Mouse (Mus musculus) common myeloid progenitor, adult 5-6 weeks (primary cell): ENCODE data around the gene Tapbpl. TPM values are rescaled to one million over a fixed set of nuclear protein-coding genes. Genes with fewer than 3 reads are reported as not detected.
"Not testable (repeated sequence)": the region's sequence is repeated elsewhere in the genome, so short reads cannot be mapped to it uniquely, and the experiment has no call there.

Experiments
- ATAC-seq: replicated peaks from 2 replicates; pipeline ENCODE4 v1.8.0; 2016; ENCODE audit warnings: low read depth, mild to moderate bottlenecking, moderate TSS enrichment, inconsistent platforms; ENCODE audit not compliant: poor library complexity, severe bottlenecking
- total RNA-seq: library from RNA; stranded (forward); fragments of 200-1000, 187-1606 nt; gene quantifications from 2 replicates; pipeline ENCODE4 v1.2.3, GENCODE M21; 2017

The Tapbpl gene
- 18.8 and 20.2 TPM in 2 replicates for total RNA-seq

- ATAC-seq = peak; percentile 69
Measured at GRCm38 (mm10) chr6:125231117-125232044, at the start of gene Tapbpl. Gene Tapbpl (minus strand): TSS chr6:125231860.

DNA sequence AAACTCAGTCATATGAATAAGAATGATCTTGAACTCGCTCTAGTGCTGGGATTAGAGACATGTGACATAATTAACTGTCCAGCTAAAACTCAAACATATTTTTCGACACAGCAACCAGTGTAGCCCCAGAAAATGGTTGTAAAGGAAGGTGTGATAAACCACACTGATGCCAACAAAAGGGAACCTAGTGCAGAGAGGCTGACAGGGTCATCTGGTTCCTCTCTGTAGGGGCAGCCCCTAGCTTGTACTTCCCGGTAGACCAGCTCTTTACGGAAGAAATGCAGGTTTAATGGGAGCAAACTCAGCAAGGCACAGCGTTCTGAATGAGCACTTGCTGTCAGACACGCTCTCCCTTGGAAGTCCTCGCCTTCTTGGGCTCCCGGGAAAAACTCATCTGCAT lies 48.1 kb upstream of the Tapbpl start:
- peak; percentile 56 for ATAC-seq

DNA sequence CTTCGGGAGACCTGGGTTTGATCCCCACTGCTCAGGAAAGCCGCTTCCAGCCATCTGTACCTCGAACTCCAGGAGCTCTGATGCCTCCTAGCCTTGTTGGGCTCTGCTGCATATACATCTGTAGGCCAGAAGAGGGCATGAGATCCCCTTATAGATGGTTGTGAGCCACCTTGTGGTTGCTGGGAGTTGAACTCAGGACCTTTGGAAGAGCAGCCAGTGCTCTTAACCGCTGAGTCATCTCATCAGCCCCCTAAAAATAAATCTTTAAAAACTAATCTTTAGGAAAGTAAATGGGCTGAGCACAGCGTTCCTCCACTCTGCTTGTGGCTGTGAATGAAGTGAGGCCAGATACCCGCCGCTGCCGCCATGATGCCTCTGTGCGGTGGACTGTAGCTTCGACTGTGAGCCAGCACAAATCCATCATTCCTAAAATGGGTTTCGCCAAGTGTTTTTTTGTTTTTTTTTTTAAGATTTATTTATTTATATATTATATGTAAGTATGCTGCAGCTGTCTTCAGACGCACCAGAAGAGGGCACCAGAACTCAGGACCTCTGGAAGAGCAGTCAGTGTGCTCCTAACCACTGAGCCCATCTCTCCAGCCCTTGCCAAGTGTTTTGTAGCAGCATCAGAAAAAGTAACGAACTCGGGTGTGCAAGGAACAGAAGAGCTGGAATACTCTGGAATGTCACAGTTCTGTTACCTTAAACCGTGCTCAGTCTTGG lies 43.3 kb upstream of the Tapbpl start:
- ATAC-seq = no peak

GRCm38 (mm10) chr6:125272228-125272785 lies 40.6 kb upstream of the Tapbpl start:
- ATAC-seq = no peak

- peak; percentile 96 for ATAC-seq
Measured at GRCm38 (mm10) chr6:125271455-125272227, 40.0 kb upstream of the Tapbpl start.

- ATAC-seq = no peak
Measured at GRCm38 (mm10) chr6:125268799-125269198, 37.1 kb upstream of the Tapbpl start.

GRCm38 (mm10) chr6:125267469-125267868 lies 35.8 kb upstream of the Tapbpl start:
- no peak for ATAC-seq

GRCm38 (mm10) chr6:125266600-125266999 lies 34.9 kb upstream of the Tapbpl start:
- not testable (repeated sequence) for ATAC-seq

DNA sequence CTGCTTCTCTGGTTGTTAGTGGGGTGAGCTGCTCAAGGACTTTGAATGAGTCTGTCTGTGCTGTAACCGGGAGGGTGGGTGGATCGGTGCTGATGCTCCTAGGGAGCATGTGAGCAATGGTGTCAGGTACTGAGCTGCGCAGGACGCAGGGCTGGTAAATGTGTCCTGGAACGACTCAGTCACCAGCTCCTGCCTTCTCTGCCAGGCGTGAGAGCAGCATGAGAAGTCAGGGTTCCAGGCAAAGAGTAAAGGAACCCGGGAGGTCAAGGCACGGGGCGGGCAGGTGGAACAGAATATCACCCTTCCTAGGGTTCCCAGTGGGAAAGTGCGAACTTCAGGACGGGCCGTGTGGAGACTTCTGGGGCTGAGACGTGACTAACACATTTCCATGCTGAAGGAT lies 34.4 kb upstream of the Tapbpl start:
- no peak for ATAC-seq

GRCm38 (mm10) chr6:125265239-125265638 lies 33.6 kb upstream of the Tapbpl start:
- ATAC-seq = peak; percentile 58; the same call in 1 of the 2 replicates

DNA sequence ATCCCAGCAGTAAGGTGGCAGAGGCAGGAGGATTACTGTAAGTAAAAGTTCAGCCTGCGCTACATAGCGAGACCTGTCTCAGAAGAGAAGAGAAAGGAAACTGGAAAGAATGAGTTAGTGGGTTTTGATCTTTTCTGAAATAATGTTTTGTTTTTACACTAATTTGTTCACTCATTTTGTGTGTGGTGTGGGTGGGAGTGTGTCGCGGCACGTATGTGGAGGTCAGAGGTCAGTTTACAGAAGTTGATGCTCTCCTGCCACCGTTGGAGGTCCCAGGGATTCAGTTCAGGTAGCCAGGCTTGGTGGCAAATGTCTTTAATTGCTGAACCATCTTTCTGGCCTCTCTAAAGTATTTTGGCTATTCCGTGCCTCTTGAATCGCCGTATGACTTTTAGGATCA lies 32.6 kb upstream of the Tapbpl start:
- no peak for ATAC-seq

GRCm38 (mm10) chr6:125260006-125260555 lies 28.4 kb upstream of the Tapbpl start:
- ATAC-seq = no peak

- no peak for ATAC-seq
Measured at GRCm38 (mm10) chr6:125256222-125256966, 24.7 kb upstream of the Tapbpl start.

DNA sequence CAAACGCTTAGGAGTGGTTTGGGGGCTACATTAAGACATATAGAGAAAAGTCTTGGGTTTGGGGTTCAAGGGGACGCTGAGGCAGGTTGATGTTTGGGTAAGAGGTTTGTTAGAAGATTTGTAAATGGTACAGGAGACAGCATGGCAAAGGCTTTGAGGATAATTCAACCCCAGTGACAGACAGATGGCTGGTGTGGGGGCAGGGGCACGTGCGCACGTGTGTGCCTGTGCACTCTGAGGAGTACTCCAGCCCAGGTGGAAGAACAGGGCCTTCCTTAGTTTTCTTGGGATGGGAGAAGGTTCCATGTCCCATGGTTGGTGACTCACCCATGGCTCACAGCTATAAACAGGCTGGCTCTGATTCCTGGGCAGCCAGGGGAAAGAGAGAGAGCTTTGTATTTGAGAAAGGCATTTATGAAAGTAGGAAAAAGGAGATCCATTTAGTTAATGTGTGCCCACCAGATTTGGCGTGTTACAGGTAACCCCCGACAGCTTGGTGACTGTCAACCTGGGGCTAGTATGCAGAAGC lies 23.9 kb upstream of the Tapbpl start:
- ATAC-seq = no peak

DNA sequence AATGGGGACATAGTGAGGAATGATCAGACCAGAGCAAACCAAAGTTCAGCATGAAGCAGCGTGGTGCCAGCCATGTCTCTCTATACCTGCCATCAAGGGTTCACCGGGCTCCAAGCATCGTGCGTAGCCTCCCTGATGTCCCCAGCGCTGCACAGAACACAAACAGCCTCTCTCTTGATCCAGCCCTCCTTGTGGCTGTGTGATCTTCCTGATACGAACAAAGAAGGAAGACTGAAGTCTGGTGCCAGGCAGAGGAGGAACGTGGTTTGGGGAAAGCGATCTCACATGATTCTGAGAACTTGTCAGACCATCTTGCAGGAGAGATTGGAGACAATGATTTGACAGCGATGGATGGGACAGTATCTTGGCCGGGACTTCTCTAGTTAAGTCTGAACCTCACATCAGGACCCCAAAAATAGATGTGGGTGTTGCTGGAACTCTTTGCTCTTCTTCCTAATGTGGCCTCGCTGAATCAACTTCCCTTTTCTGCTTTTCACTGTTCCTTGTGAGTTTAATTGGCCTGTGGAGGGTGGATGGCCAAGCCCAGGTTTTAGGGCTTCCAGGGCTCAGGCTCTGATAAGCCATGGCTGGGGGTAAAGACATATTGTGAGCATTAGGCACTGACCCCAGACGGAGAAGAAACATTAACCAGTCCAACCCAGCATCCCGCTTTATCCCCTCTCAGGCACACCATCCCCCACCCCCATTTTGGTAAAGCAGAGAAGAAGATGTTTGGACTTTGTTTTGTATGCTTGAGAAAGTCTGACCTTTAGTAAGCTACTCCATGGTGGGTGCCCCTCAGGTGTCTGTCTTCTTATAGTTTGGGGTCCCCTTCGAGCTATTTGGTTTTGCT lies 22.4 kb upstream of the Tapbpl start:
- ATAC-seq = peak; percentile 84

GRCm38 (mm10) chr6:125252711-125253110 lies 21.1 kb upstream of the Tapbpl start:
- ATAC-seq = no peak

- peak; percentile 26; the same call in 1 of the 2 replicates for ATAC-seq
Measured at GRCm38 (mm10) chr6:125252285-125252684, 20.6 kb upstream of the Tapbpl start.

- 0 out of 2 replicates have a peak, but pooled peaks have one; percentile 9 for ATAC-seq
Measured at GRCm38 (mm10) chr6:125244551-125244950, 12.9 kb upstream of the Tapbpl start.
